Mouse (Mus musculus): ENCODE measurements at regions not wholly inside any gene's neighbourhood (a gene's known extent, or its start where the extent isn't known, plus 50 kb on each side); places are given as distances from the start of the nearest gene placed in this dataset.
A peak's percentile ranks its signal among the peaks of the same experiment; 100 is the strongest.

DNA sequence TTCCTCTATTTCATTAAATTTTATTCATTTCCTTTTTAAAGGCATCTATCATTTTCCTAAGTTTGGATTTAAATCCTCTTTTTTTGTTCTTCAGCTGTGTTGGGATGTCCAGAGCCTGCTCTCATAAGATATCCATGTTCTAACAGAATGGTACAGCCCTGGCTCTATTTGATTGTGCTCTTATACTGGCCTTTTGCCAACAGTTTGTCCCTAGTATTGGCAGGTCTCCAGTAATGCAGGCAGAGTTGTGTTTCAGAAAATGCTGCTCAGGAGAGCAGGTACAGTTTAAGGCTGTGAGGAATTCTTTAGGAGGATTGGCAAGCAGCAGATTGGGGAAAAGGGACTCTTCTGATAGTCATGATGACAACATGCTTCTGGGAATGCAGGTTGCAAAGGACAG is 797.1 kb upstream of the Slit2 start:
- H3K4me2 ChIP-seq = no peak overlapping the region
- H3K27ac ChIP-seq = no peak overlapping the region
- H3K36me3 ChIP-seq = no peaks in the 10 kb centered on the region
- no peak overlapping the region for H3K4me3 ChIP-seq
- 0 out of 2 replicates have a peak, but pooled peaks cover 4% of the 10 kb centered on the region for H3K4me1 ChIP-seq
- ATAC-seq (ENCODE audit: borderline replicate concordance, extremely low read depth, low FRiP score, low TSS enrichment) = no peak
- no peak overlapping the region for H3K9ac ChIP-seq
- H3K9me3 ChIP-seq = no peaks in the 10 kb centered on the region
- H3K27me3 ChIP-seq = no peaks in the 10 kb centered on the region

DNA sequence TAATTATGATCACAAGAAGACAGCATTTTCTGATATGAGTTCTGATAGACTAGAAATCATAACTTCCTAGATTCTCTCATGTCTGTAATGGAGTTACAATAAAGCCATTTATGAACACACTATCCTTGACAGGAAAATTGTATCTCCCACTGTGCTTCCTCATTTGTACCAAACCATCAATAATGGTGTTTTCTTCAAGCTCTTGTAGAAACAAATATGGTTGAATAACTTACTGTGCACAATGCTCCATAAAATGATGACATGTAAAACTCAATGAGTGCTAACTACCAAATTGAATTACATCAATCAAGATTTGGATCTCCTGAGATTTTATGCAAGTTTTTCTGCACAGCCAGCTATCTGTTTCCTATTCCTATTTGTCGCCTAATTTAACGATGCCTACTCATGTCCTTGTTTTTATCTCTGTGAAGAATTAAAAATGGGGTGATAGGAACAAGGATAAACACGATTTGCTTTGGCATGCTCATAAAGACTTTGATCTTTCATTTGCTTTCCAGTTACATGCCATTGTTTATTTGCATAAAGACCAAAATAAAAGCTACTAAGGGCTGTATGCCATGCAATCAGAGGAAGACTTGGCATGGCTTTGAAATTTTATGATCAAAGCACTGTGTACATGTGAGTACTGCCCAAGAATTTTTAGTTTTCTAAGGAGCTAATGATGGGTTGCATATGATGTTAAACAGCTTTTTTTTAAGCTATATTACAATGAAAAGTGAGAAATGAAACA is 780.6 kb upstream of the Slit2 start:
- peak; percentile 96; the same call in 1 of the 2 replicates for ATAC-seq (ENCODE audit: borderline replicate concordance, extremely low read depth, low FRiP score, low TSS enrichment)
- H3K27me3 ChIP-seq = no peaks in the 10 kb centered on the region
- WGBS = 29% methylated on average over 3 of the region's 3 CpGs
- no peaks in the 10 kb centered on the region for H3K4me1 ChIP-seq
- H3K27ac ChIP-seq = no peak overlapping the region
- no peak overlapping the region for H3K4me3 ChIP-seq
- no peak overlapping the region for H3K4me2 ChIP-seq
- no peaks in the 10 kb centered on the region for H3K36me3 ChIP-seq
- H3K9ac ChIP-seq = no peak overlapping the region
- no peaks in the 10 kb centered on the region for H3K9me3 ChIP-seq

DNA sequence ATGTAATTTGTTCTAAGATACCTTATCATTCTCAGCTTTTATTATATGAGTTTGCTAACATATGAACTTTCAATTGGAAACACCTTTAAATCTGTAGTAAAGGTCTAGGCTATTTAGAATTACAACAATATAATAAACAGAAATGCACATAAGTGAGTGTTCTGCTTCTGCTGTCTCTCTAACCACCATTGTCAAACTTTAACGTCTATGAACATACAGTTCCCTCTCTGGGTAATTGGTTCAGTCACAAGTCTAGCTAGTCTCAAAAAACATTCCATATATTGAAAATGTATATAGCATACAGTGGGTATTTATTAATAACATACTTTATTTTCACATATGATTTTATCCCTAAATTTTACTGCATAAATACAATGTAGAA is 780.0 kb upstream of the Slit2 start:
- Histone ChIP-seq H3K4me3 (no peak overlapping the region), H3K36me3 (no peaks in the 10 kb centered on the region), H3K27me3 (no peaks in the 10 kb centered on the region), H3K4me1 (no peaks in the 10 kb centered on the region), H3K9ac (no peak overlapping the region), H3K4me2 (no peak overlapping the region), H3K27ac (no peak overlapping the region), H3K9me3 (no peaks in the 10 kb centered on the region)
- ATAC-seq (ENCODE audit: borderline replicate concordance, extremely low read depth, low FRiP score, low TSS enrichment) = peak; percentile 55; the same call in 1 of the 2 replicates
- WGBS = 34% methylated on average over 1 of the region's 1 CpGs

DNA sequence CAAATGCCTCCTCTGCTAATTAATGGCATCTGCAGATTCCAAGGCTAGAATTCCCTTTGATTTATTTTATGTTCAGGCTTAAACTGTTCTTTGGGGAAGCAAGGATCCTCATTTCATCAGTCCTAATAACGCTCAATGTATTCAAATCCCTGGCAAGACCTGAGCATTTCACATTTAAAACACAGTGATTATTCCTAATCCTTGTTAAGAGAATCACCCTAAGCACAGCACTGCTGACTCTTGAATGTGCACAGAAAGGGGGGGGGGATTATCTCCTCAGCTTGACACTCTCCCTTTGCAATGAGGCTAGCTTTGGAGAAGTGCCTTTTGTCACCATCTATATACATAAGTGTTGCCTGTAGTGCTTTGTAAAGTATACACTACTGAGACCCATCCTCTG is 772.4 kb upstream of the Slit2 start:
- 74% methylated on average over 1 of the region's 1 CpGs for WGBS
- H3K9ac ChIP-seq = no peak overlapping the region

DNA sequence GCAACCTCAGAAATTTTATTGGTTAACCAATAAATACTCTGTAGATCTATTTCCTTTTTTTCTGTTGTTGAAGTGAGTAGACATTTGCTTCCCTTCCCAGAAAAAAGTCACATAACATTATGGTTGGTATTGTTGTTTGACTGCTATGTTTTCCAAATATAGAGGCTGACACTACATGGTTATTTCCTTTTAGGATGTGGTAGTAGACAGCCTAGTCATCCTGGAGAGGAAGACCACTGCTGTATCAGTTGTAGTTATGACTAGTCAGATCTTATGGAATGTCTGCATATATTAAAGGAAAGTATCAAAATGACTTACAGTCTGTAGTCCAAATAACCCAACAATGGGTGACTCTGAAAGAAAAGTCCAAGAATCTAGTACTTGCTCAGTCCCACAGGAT is 767.5 kb upstream of the Slit2 start:
- no peaks in the 10 kb centered on the region for H3K36me3 ChIP-seq
- H3K27me3 ChIP-seq = no peaks in the 10 kb centered on the region
- H3K9me3 ChIP-seq = no peaks in the 10 kb centered on the region
- no peak overlapping the region for H3K27ac ChIP-seq
- no peaks in the 10 kb centered on the region for H3K4me1 ChIP-seq
- H3K4me2 ChIP-seq = no peak overlapping the region
- no peak overlapping the region for H3K4me3 ChIP-seq
- ATAC-seq (ENCODE audit: borderline replicate concordance, extremely low read depth, low FRiP score, low TSS enrichment) = no peak
- H3K9ac ChIP-seq = no peak overlapping the region

More for the DNA sequence above, 772.4 kb upstream of the Slit2 start:
- no peaks in the 10 kb centered on the region for H3K9me3 ChIP-seq
- no peak overlapping the region for H3K4me2 ChIP-seq
- H3K27ac ChIP-seq = no peak overlapping the region
- H3K36me3 ChIP-seq = no peaks in the 10 kb centered on the region
- H3K27me3 ChIP-seq = no peaks in the 10 kb centered on the region
- no peak for ATAC-seq (ENCODE audit: borderline replicate concordance, extremely low read depth, low FRiP score, low TSS enrichment)
- no peaks in the 10 kb centered on the region for H3K4me1 ChIP-seq
- no peak overlapping the region for H3K4me3 ChIP-seq

DNA sequence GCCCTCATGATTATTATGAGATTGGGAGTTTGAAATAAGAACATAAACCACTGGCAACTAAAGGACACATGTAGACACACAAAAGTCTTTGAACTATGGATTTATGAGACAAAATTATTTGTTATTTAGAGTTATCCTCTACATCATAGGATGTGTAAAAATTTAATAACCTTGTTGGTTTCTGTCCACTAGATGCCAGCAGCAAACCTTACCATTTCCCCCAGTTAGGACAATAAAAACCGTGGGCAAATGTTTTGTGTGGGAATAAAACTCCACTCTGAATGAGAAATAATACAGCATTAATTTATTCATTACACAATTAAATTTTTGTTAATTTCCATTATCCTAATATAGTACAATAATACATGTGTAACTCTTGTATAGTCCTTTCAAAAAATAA is 757.7 kb upstream of the Slit2 start:
- no peaks in the 10 kb centered on the region for H3K9me3 ChIP-seq
- no peaks in the 10 kb centered on the region for H3K36me3 ChIP-seq
- no peak for ATAC-seq (ENCODE audit: borderline replicate concordance, extremely low read depth, low FRiP score, low TSS enrichment)
- WGBS = 61% methylated on average over 1 of the region's 1 CpGs
- no peak overlapping the region for H3K4me3 ChIP-seq
- H3K9ac ChIP-seq = no peak overlapping the region
- H3K27ac ChIP-seq = no peak overlapping the region
- H3K4me1 ChIP-seq = no peaks in the 10 kb centered on the region
- H3K4me2 ChIP-seq = no peak overlapping the region
- H3K27me3 ChIP-seq = no peaks in the 10 kb centered on the region

DNA sequence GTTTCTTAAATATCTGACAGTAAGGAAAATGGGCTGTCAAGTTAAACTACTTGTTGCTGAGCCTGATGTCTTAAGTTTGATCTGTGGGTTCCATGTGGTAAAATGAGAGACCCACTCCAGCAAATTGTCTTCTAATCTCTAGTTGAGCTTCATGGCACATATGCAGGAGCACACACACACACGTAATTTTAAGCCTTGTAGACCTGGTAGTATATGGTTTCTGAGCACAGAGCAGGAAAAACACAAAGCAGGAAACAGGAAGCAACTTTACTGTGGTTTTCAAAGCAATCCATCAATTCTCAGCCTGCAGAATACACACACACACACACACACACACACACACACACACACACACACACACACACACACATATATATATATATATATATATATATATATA is 746.8 kb upstream of the Slit2 start:
- no peak overlapping the region for H3K9ac ChIP-seq
- H3K4me3 ChIP-seq = no peak overlapping the region
- H3K27me3 ChIP-seq = no peaks in the 10 kb centered on the region
- no peak overlapping the region for H3K4me2 ChIP-seq
- H3K27ac ChIP-seq = no peak overlapping the region
- 57% methylated on average over 1 of the region's 1 CpGs for WGBS
- no peaks in the 10 kb centered on the region for H3K9me3 ChIP-seq
- 0 out of 2 replicates have a peak, but pooled peaks cover 2% of the 10 kb centered on the region for H3K4me1 ChIP-seq
- no peak for ATAC-seq (ENCODE audit: borderline replicate concordance, extremely low read depth, low FRiP score, low TSS enrichment)
- H3K36me3 ChIP-seq = no peaks in the 10 kb centered on the region

DNA sequence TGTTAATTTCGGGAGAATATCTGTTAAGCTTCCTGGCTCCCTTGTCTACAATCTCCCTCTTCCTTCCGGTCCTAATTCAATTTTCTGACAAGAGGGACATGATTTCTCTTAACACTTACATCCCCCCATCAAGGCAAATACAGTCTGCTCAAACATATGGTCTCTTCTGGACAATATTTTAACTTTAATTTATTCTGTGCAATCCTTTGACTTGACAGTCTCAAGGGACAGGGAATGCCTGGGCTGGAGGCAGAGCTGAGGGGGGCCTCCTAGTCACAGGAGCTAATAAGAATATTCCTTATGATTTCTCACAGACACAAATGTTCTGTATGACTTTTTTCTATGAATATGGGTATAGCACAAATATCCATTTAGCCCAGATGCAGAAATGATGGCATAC is 742.9 kb upstream of the Slit2 start:
- H3K9me3 ChIP-seq = no peaks in the 10 kb centered on the region
- no peaks in the 10 kb centered on the region for H3K36me3 ChIP-seq
- H3K9ac ChIP-seq = no peak overlapping the region
- no peak for ATAC-seq (ENCODE audit: borderline replicate concordance, extremely low read depth, low FRiP score, low TSS enrichment)
- H3K4me1 ChIP-seq = 0 out of 2 replicates have a peak, but pooled peaks cover 2% of the 10 kb centered on the region
- H3K27me3 ChIP-seq = no peaks in the 10 kb centered on the region
- H3K27ac ChIP-seq = no peak overlapping the region
- 51% methylated on average over 2 of the region's 2 CpGs for WGBS
- no peak overlapping the region for H3K4me3 ChIP-seq
- H3K4me2 ChIP-seq = no peak overlapping the region

DNA sequence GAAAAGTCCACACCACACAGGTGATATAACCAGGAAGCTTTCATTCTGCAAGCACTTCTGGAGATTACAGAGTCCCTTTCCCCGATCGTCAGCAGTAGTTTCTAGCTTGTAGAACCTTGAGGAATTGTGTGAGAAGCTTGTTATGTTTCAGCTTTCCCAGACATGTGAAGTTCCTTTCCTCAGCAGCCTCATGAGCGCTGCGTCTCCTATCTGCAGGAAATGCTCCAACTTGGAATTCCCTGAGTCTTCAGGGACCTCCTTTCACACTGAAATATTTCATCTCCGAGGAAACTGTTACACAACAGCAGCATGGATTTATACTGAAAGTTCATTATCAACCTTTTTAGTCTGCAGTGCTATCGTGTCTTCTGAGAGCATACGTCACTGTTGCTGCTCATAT is 742.4 kb upstream of the Slit2 start:
- Histone ChIP-seq H3K4me3 (no peak overlapping the region), H3K9me3 (no peaks in the 10 kb centered on the region), H3K27me3 (no peaks in the 10 kb centered on the region), H3K9ac (no peak overlapping the region), H3K4me1 (0 out of 2 replicates have a peak, but pooled peaks cover 2% of the 10 kb centered on the region), H3K4me2 (no peak overlapping the region), H3K36me3 (no peaks in the 10 kb centered on the region), H3K27ac (no peak overlapping the region)
- ATAC-seq (ENCODE audit: borderline replicate concordance, extremely low read depth, low FRiP score, low TSS enrichment) = no peak
- WGBS = 42% methylated on average over 7 of the region's 7 CpGs

DNA sequence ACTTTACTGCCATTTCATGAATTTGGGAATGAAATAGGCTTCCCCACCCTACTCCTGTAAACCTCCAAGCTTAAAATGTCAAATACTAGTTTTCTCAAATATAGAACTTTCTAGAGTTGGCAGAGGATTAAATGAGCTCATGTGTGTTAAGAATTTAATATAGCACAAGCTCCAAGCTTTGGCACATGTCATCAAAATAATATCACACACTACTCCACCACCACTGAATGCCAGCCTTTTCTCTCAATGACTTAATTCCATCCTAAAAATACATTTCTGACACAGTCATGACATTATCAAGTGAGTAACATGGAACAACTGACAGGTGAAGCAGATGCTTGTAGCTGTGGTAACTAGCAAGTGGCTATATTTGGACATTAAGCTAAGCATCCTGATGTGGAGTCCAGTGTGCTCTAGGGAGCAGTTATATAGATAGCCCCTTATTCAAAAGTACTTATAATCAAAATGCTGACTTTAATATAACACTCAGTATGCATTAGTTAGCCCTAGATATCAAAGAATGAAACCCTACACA is 728.0 kb upstream of the Slit2 start:
- no peaks in the 10 kb centered on the region for H3K9me3 ChIP-seq
- H3K27ac ChIP-seq = no peak overlapping the region
- H3K4me3 ChIP-seq = no peak overlapping the region
- no peak for ATAC-seq (ENCODE audit: borderline replicate concordance, extremely low read depth, low FRiP score, low TSS enrichment)
- H3K27me3 ChIP-seq = no peaks in the 10 kb centered on the region
- no peaks in the 10 kb centered on the region for H3K36me3 ChIP-seq
- H3K9ac ChIP-seq = no peak overlapping the region
- H3K4me1 ChIP-seq = no peaks in the 10 kb centered on the region
- H3K4me2 ChIP-seq = no peak overlapping the region

DNA sequence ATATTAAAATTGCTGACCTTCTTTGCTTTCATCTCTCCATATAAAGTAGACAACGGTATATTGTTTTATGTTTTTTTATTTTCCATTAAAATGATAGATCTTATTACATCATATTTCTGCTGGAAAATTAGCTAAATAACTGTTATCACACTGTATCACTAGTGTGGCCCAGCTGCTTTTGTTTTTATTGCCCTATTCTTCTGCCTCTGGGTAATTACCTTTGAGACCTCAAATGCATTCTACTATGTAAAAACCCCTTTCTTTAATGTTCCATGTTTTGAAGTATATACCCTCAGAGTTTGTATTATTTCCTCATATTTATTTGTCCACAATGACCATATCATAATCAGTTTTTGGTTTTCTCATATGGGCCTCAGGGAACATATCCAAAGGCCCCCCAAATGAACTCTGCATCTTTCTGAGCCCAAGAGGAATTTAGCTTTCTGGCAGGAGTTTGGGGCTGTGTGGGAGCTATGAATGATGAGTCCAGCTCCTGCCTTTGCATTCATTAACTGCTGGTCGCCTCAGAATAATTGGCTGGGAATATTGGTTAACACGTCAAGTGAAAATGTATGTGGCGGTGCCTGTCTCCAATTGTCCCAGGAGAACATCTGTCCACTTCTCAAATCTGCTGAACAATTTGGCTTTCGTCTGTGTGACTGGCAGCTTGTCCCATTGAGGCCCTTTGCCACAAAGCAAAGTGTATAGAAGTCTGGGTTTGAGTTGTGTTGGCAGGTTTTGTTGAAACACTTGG is 721.1 kb upstream of the Slit2 start:
- H3K4me3 ChIP-seq = no peak overlapping the region
- no peaks in the 10 kb centered on the region for H3K9me3 ChIP-seq
- H3K4me1 ChIP-seq = no peaks in the 10 kb centered on the region
- H3K27me3 ChIP-seq = no peaks in the 10 kb centered on the region
- ATAC-seq (ENCODE audit: borderline replicate concordance, extremely low read depth, low FRiP score, low TSS enrichment) = no peak
- no peak overlapping the region for H3K9ac ChIP-seq
- no peaks in the 10 kb centered on the region for H3K36me3 ChIP-seq
- 76% methylated on average over 5 of the region's 5 CpGs for WGBS
- no peak overlapping the region for H3K4me2 ChIP-seq
- no peak overlapping the region for H3K27ac ChIP-seq

DNA sequence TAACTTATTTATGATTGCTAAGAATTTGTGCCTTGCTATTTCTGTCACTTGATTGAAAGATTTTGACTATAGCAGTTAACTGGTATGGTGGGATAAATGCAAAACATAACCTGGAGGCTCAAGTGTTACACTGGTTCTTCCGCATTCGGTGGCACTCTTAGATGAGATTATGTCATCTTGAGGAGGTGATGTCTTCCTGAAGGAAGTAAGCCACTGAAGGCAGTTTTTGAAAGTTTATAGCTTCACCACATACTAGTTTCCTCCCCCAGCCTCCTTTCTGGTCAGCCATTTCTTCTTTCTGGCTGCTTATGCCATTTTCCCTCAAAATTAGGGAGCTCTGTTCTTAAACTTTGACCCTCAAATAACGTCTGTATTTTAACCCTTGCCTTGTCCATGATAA is 710.3 kb upstream of the Slit2 start:
- no peak overlapping the region for H3K4me2 ChIP-seq
- peaks cover 19% of the 10 kb centered on the region for H3K4me1 ChIP-seq
- H3K36me3 ChIP-seq = no peaks in the 10 kb centered on the region
- no peak overlapping the region for H3K4me3 ChIP-seq
- WGBS = 58% methylated on average over 3 of the region's 3 CpGs
- H3K9me3 ChIP-seq = no peaks in the 10 kb centered on the region
- no peak for ATAC-seq (ENCODE audit: borderline replicate concordance, extremely low read depth, low FRiP score, low TSS enrichment)
- H3K27me3 ChIP-seq = no peaks in the 10 kb centered on the region
- no peak overlapping the region for H3K27ac ChIP-seq
- H3K9ac ChIP-seq = no peak overlapping the region

Data from lung, embryonic 15.5 days (tissue).